Mouse (Mus musculus) neural tube, embryonic 13.5 days (tissue): Measurements from ENCODE around the gene Tmem9. TPM values are rescaled to one million over a fixed set of nuclear protein-coding genes. Genes with fewer than 3 reads are reported as not detected.

ENCODE experiments used
- ATAC-seq: fragments of 200-750 bp; cut with Nextera tagmentation; 2 replicates; pipeline ENCODE4 v1.8.0; 2017; ENCODE audit warnings: low read depth, mild to moderate bottlenecking, moderate TSS enrichment, moderate library complexity
- H3K27ac ChIP-seq: fragments of 300-500 bp; sonication (generic); replicated peaks from 2 replicates; pipeline ENCODE4 v1.5.1; 2015; ENCODE audit warnings: moderate library complexity, mild to moderate bottlenecking, inconsistent platforms
- H3K27me3 ChIP-seq: fragments of 300-500 bp; sonication (generic); 2 replicates; pipeline ENCODE4 v1.6.1; 2015; ENCODE audit warnings: mild to moderate bottlenecking, inconsistent platforms
- H3K36me3 ChIP-seq: fragments of 300-500 bp; sonication (generic); 2 replicates; pipeline ENCODE4 v1.6.1; 2015; ENCODE audit warnings: mild to moderate bottlenecking, inconsistent platforms
- H3K4me1 ChIP-seq: fragments of 300-500 bp; sonication (generic); replicated peaks from 2 replicates; pipeline ENCODE4 v1.6.1; 2015; ENCODE audit warnings: inconsistent platforms
- H3K4me2 ChIP-seq: fragments of 300-500 bp; sonication (generic); 2 replicates; pipeline ENCODE4 v1.6.1; 2015; ENCODE audit warnings: inconsistent platforms, mild to moderate bottlenecking, moderate library complexity
- H3K4me3 ChIP-seq: fragments of 300-500 bp; sonication (generic); 2 replicates; pipeline ENCODE4 v1.5.1; 2015; ENCODE audit warnings: mild to moderate bottlenecking, inconsistent platforms
- H3K9ac ChIP-seq: fragments of 300-500 bp; sonication (generic); 2 replicates; pipeline ENCODE4 v1.6.1; 2015; ENCODE audit warnings: moderate library complexity, mild to moderate bottlenecking, inconsistent platforms
- H3K9me3 ChIP-seq: fragments of 300-500 bp; sonication (generic); 2 replicates; pipeline ENCODE4 v1.6.1; 2016; ENCODE audit warnings: inconsistent platforms
- WGBS: fragments of 180-500 bp; shearing (Covaris S2); methylation state at CpG from one replicate; pipeline ENCODE4 v1.1.7; 2015; 5-methylcytosine and 5-hydroxymethylcytosine counted together
- polyA plus RNA-seq: library from polyadenylated mRNA; unstranded; fragments of >200 nt; fragmentation: Nextera tagmentation; extraction: Ambion mirVana; gene quantifications from 2 replicates; pipeline ENCODE4 v1.2.1, GENCODE M21; 2015

The Tmem9 gene
- polyA plus RNA-seq, 1 experiment from 2014 or later: 180 TPM

DNA sequence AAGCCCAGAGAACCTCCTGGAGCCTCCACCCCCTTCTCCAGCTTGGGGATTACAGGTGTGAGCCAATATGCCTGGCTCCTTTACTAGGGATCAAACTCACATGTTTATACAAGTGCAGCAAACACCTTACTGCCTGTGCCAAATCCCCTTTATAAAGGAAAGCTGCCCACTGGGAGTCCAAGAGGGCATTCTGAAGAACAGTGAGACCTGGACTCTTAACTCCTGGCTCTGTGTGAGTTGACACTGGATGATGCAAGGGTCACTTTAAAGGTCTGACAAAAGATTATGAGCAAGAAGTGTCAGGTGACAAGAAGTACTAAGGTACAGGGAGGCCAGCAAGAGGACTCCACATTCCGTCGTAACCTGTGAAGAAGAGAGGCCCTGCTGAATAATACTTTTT is 6.5 kb upstream of the Tmem9 start:
- H3K27ac ChIP-seq: no peak overlapping the region
- WGBS: 97% methylated on average over 2 of the region's 2 CpGs
- H3K4me3 ChIP-seq: no peak overlapping the region

GRCm38 (mm10) chr1:136006292-136006748 is 1.6 kb upstream of the Tmem9 start, which contains the start of gene Igfn1:
Gene Igfn1, minus strand, starts transcription at chr1:136006342.
- H3K9ac ChIP-seq: no peak within 1 kb of the TSS

More for the DNA sequence above, 6.5 kb upstream of the Tmem9 start:
- H3K4me2 ChIP-seq: no peak overlapping the region
- no peak for ATAC-seq
- no peaks in the 10 kb centered on the region for H3K9me3 ChIP-seq
- H3K27me3 ChIP-seq: peaks cover 7% of the 10 kb centered on the region
- H3K9ac ChIP-seq: no peak overlapping the region
- no peaks in the 10 kb centered on the region for H3K4me1 ChIP-seq
- H3K36me3 ChIP-seq: no peaks in the 10 kb centered on the region

DNA sequence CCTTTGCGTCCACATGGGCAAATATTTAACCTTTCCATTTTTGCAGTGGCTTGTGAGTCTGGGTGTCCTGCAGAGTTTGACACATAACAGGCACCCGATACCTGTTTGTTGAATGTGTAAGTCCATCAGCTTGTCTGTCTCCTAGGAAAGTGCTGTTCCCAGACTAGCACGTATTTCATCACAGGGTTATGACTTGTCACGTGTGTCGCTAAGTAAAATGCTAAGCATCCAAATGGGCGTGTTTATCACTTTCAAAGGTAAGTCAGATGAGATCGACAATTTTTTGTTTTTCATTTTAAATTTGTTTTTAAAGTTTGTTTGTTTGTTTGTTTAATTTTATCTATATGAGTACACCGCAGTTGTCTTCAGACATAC is 196 bp downstream of the Tmem9 start:
- Histone ChIP-seq H3K36me3 (no peaks in the 10 kb centered on the region), H3K9ac (no peak overlapping the region), H3K4me1 (peaks cover 10% of the 10 kb centered on the region), H3K4me3 (peak overlapping the region; percentile 37), H3K27me3 (peaks cover 27% of the 10 kb centered on the region), H3K27ac (no peak overlapping the region), H3K4me2 (peak overlapping the region; percentile 60), H3K9me3 (no peaks in the 10 kb centered on the region)
- no peak for ATAC-seq
- WGBS: 28% methylated on average over 8 of the region's 8 CpGs

More at GRCm38 (mm10) chr1:136006292-136006748, 1.6 kb upstream of the Tmem9 start, which contains the start of gene Igfn1:
- Histone ChIP-seq H3K4me1 (peaks cover 10% of the 10 kb centered on the region), H3K4me2 (peak within 1 kb of the TSS; percentile 60), H3K27me3 (peaks cover 27% of the 10 kb centered on the region), H3K27ac (no peak within 1 kb of the TSS), H3K36me3 (no peaks in the 10 kb centered on the region), H3K9me3 (no peaks in the 10 kb centered on the region), H3K4me3 (0 out of 2 replicates have a peak within 1 kb of the TSS, but pooled peaks have one; percentile 37)
- no peak for ATAC-seq
- WGBS: 72% methylated on average over 3 of the region's 3 CpGs

GRCm38 (mm10) chr1:136010247-136010646 is 2.3 kb downstream of the Tmem9 start:
- Histone ChIP-seq H3K9me3 (no peaks in the 10 kb centered on the region), H3K36me3 (no peaks in the 10 kb centered on the region), H3K27me3 (peaks cover 27% of the 10 kb centered on the region), H3K4me2 (no peak overlapping the region), H3K4me1 (peaks cover 10% of the 10 kb centered on the region), H3K27ac (no peak overlapping the region), H3K4me3 (no peak overlapping the region), H3K9ac (no peak overlapping the region)
- no peak for ATAC-seq
- 88% methylated on average over 4 of the region's 4 CpGs for WGBS

GRCm38 (mm10) chr1:136013513-136013912 is 5.6 kb downstream of the Tmem9 start:
- 90% methylated on average over 4 of the region's 4 CpGs for WGBS
- ATAC-seq: no peak

DNA sequence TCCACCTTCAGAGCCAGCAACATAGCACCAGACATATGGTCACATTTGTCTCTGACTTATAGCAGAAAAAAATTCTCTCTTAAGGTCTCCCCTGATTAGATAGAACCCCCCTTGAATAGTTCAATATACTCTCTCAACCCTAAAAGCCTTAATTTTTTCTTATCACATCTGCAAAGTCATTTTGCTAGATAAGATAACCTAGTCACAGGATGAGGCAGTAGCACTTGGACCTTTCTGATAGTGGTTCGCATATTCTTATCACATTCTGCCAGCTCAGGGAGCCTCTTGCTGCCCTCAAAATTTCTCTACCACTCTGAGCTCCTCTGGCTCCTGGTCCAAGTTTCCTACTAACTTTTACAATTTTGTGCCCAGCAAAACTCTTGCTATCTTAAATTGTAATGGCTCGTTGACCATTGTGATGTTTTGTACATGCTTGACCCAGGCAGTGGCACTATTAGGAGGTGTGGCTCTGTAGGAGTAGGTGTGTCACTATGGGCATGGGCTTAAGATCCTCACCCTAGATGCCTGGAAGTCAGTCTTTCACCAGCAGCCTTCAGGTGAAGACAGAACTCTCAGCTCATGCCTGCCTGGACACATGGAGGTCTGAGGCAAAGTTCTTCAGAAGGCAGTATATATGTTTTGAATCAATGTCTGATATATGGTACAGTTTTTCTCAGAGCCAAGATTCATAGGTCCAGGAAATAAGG is 7.0 kb downstream of the Tmem9 start:
- WGBS: 80% methylated on average over 2 of the region's 2 CpGs
- no peaks in the 10 kb centered on the region for H3K9me3 ChIP-seq
- H3K4me2 ChIP-seq: no peak overlapping the region
- no peaks in the 10 kb centered on the region for H3K27me3 ChIP-seq
- no peak overlapping the region for H3K27ac ChIP-seq
- H3K36me3 ChIP-seq: no peaks in the 10 kb centered on the region
- peaks cover 20% of the 10 kb centered on the region for H3K4me1 ChIP-seq
- no peak for ATAC-seq
- no peak overlapping the region for H3K9ac ChIP-seq
- H3K4me3 ChIP-seq: no peak overlapping the region

More at GRCm38 (mm10) chr1:136013513-136013912, 5.6 kb downstream of the Tmem9 start:
- H3K4me2 ChIP-seq: no peak overlapping the region
- peaks cover 9% of the 10 kb centered on the region for H3K27me3 ChIP-seq
- H3K9me3 ChIP-seq: no peaks in the 10 kb centered on the region
- no peak overlapping the region for H3K4me3 ChIP-seq
- no peaks in the 10 kb centered on the region for H3K36me3 ChIP-seq
- H3K9ac ChIP-seq: no peak overlapping the region
- no peak overlapping the region for H3K27ac ChIP-seq
- H3K4me1 ChIP-seq: peaks cover 8% of the 10 kb centered on the region

DNA sequence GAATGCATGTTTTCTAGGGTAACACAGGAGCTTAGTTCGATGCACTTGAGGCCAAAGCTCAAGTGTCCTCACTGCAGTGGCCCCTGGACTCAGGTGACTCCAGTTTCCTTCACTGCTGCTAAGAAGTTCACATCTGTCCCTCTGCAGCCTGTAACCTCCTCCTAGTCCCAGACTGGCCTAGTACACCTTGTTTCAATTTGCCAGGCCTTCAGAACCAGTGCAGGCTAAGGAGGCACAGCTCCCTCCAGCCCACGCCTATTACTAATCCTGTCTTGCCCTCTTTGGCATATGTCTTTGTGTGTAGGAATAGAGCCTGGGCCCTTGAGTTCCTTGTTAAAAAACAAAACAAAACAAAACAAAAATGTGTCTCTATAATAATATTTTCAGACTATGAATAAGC is 9.4 kb downstream of the Tmem9 start:
- Histone ChIP-seq H3K36me3 (peaks cover 20% of the 10 kb centered on the region), H3K4me1 (peaks cover 20% of the 10 kb centered on the region), H3K4me3 (no peak overlapping the region), H3K9ac (no peak overlapping the region), H3K4me2 (peak overlapping the region; percentile 25; the same call in 1 of the 2 replicates), H3K27me3 (no peaks in the 10 kb centered on the region), H3K9me3 (no peaks in the 10 kb centered on the region), H3K27ac (no peak overlapping the region)
- peak; percentile 30; the same call in 1 of the 2 replicates for ATAC-seq
- WGBS: 92% methylated on average over 2 of the region's 2 CpGs

- under 1% methylated on average over 22 of the region's 22 CpGs for WGBS
- peak; percentile 99 for ATAC-seq
- Histone ChIP-seq H3K27me3 (no peaks in the 10 kb centered on the region), H3K4me1 (peaks cover 20% of the 10 kb centered on the region), H3K9me3 (no peaks in the 10 kb centered on the region), H3K4me3 (peak overlapping the region; percentile 74), H3K9ac (peak overlapping the region; percentile 87), H3K4me2 (peak overlapping the region; percentile 97), H3K27ac (peak overlapping the region; percentile 81), H3K36me3 (peaks cover 26% of the 10 kb centered on the region)
Observed at GRCm38 (mm10) chr1:136017907-136018313, 10.0 kb downstream of the Tmem9 start.

- peak overlapping the region; percentile 97 for H3K4me2 ChIP-seq
- WGBS: 6% methylated on average over 24 of the region's 24 CpGs
- no peaks in the 10 kb centered on the region for H3K9me3 ChIP-seq
- H3K4me1 ChIP-seq: peaks cover 20% of the 10 kb centered on the region
- H3K9ac ChIP-seq: peak overlapping the region; percentile 87
- peak overlapping the region; percentile 81 for H3K27ac ChIP-seq
- H3K27me3 ChIP-seq: no peaks in the 10 kb centered on the region
- H3K36me3 ChIP-seq: peaks cover 33% of the 10 kb centered on the region
- H3K4me3 ChIP-seq: peak overlapping the region; percentile 74
- peak; percentile 75 for ATAC-seq
Observed at GRCm38 (mm10) chr1:136018390-136019189, 10.6 kb downstream of the Tmem9 start.

DNA sequence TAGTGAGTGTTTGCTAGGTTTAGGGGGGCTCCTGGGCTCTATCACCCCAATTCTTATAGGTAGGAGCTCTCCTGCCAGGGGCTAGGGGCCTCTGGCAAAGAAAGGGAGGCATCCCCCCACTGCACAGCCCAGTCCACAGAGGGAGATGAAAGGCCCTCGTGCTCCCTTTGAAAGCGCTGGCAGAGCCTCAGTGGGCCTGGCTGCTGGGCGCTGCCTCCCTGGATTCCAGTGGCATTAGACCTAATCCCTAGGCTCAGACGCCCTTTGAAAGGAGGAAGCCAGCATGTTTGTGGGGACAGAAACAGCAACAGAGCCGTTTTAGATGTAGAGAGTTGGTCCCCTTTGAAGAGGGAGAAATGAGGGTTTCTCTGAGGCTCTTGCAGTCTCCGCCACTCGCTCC is 22.3 kb downstream of the Tmem9 start:
- Histone ChIP-seq H3K4me1 (no peaks in the 10 kb centered on the region), H3K4me2 (no peak overlapping the region), H3K36me3 (peaks cover 99% of the 10 kb centered on the region), H3K9ac (no peak overlapping the region), H3K4me3 (no peak overlapping the region), H3K27ac (no peak overlapping the region), H3K27me3 (no peaks in the 10 kb centered on the region), H3K9me3 (no peaks in the 10 kb centered on the region)
- ATAC-seq: no peak
- WGBS: 74% methylated on average over 7 of the region's 7 CpGs

GRCm38 (mm10) chr1:136031697-136032096 is 23.7 kb downstream of the Tmem9 start:
- H3K4me3 ChIP-seq: no peak overlapping the region
- WGBS: 86% methylated on average over 8 of the region's 8 CpGs
- no peaks in the 10 kb centered on the region for H3K27me3 ChIP-seq
- peaks cover 96% of the 10 kb centered on the region for H3K36me3 ChIP-seq
- no peaks in the 10 kb centered on the region for H3K9me3 ChIP-seq
- no peak for ATAC-seq
- H3K27ac ChIP-seq: no peak overlapping the region
- H3K4me1 ChIP-seq: no peaks in the 10 kb centered on the region
- H3K9ac ChIP-seq: no peak overlapping the region
- no peak overlapping the region for H3K4me2 ChIP-seq

DNA sequence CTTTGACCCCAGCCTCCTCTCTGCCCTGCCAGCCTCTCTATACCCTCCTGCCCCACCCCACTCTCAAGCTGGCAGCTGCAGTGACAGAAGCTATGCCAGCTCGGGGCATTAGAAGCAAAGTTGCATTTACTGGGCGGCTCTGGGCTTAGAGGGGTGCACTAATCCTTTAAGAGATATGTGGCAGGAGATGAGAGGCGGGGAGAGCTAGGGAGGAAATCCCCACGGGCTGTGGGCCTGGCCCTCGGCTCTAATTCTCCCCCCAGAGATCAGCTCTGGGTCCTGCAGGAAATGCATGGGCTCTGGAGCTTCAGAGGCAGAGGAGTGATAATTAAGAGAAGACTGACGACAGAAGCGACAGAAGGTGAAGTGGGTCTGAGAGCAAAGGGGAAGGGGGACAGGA is 25.0 kb downstream of the Tmem9 start:
- no peak overlapping the region for H3K9ac ChIP-seq
- H3K4me1 ChIP-seq: no peaks in the 10 kb centered on the region
- H3K27me3 ChIP-seq: no peaks in the 10 kb centered on the region
- H3K27ac ChIP-seq: no peak overlapping the region
- no peaks in the 10 kb centered on the region for H3K9me3 ChIP-seq
- WGBS: 82% methylated on average over 7 of the region's 7 CpGs
- H3K4me2 ChIP-seq: no peak overlapping the region
- ATAC-seq: no peak
- peaks cover 83% of the 10 kb centered on the region for H3K36me3 ChIP-seq
- no peak overlapping the region for H3K4me3 ChIP-seq
